Mouse (Mus musculus): ENCODE measurements around the gene Dennd1c.

The Dennd1c gene

GRCm38 (mm10) chr17:57060231-57060801 lies 18.0 kb downstream of the Dennd1c start:
- in situ Hi-C loops (cut with MboI; ENCODE audit: low pct_unique_long_range_greater_than_20kb in 1 of 2, low sequenced_read_pairs in 2 of 2, unreplicated experiment in 1 of 2): no loop called here

- in situ Hi-C loops (cut with MboI; ENCODE audit: low pct_unique_long_range_greater_than_20kb in 1 of 2, low sequenced_read_pairs in 2 of 2, unreplicated experiment in 1 of 2): loop anchor here in 1 of 2 experiments (10.0 kb wide), 1 partner anchor 105 kb away; no protein-coding TSS in a partner anchor
Measured at GRCm38 (mm10) chr17:57059486-57059977, 18.8 kb downstream of the Dennd1c start, which contains the start of gene Slc25a23. Gene Slc25a23, minus strand, starts transcription at chr17:57059863.

- in situ Hi-C loops (cut with MboI; ENCODE audit: low pct_unique_long_range_greater_than_20kb in 1 of 2, low sequenced_read_pairs in 2 of 2, unreplicated experiment in 1 of 2): loop anchor here in 1 of 2 experiments (10.0 kb wide), 1 partner anchor 106 kb away; no protein-coding TSS in a partner anchor
Measured at GRCm38 (mm10) chr17:57058891-57059485, 19.3 kb downstream of the Dennd1c start, which contains the start of gene Crb3. Gene Crb3, plus strand, starts transcription at chr17:57059105.

DNA sequence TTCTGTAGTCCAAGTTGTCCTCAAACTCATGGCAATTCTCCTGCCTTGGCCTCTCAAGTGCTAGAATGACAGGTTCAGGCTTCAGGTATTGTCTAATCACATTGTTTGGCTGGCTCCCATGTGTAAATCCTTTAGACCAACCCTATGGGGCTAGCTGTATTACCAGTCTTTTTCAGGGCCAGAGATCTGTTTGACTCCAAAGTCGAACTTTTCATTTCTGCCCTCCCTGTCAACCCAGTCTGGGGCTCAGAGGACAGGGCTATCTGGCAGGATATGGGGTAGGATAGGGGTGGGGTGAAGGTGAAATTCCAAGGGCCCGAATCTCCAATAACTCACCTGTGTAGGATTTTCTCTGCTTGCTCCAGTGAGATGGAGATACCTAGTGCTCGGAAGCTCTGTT lies 22.1 kb downstream of the Dennd1c start:
- in situ Hi-C loops (cut with MboI; ENCODE audit: low pct_unique_long_range_greater_than_20kb in 1 of 2, low sequenced_read_pairs in 2 of 2, unreplicated experiment in 1 of 2): loop anchor here in 1 of 2 experiments (10.0 kb wide), 1 partner anchor 109 kb away; no protein-coding TSS in a partner anchor

DNA sequence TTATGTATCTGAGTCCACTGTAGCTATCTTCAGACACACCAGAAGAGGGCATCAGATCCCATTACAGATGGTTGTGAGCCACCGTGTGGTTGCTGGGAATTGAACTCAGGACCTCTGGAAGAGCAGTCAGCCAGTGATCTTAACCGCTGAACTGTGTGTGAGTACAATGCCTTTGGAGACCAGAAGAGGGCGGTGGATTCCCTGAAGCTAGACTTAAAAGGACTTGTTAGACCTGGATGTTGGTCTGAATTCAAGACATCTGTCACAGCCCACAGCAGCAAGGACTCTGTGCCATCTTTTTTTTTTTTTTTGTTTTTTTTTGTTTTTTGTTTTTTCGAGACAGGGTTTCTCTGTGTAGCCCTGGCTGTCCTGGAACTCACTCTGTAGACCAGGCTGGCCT lies 26.6 kb downstream of the Dennd1c start:
- in situ Hi-C loops (cut with MboI; ENCODE audit: low pct_unique_long_range_greater_than_20kb in 1 of 2, low sequenced_read_pairs in 2 of 2, unreplicated experiment in 1 of 2): loop anchor here in 1 of 2 experiments (10.0 kb wide), 1 partner anchor 113 kb away; no protein-coding TSS in a partner anchor

- in situ Hi-C loops (cut with MboI; ENCODE audit: low pct_unique_long_range_greater_than_20kb in 1 of 2, low sequenced_read_pairs in 2 of 2, unreplicated experiment in 1 of 2): no loop called here
Measured at GRCm38 (mm10) chr17:57048816-57049215, 29.5 kb downstream of the Dennd1c start.

DNA sequence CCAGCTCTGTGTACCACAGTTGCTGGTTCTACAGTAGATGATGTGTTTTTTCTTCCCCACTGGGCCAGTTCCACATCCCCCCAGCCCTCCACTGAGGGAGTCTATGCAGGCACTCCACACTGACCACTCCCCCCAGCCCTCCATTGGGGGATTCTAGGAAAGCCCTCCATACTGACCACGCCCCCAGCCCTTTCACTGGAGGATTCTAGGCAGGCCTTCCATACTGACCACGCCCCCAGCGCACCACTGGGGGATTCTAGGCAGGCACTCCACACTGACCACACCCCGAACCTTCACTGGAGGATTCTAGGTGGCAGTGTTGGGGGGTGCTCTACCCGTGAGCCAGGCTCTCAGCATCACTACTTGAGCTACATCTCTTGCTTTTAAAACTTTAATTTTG lies 30.9 kb downstream of the Dennd1c start:
- in situ Hi-C loops (cut with MboI; ENCODE audit: low pct_unique_long_range_greater_than_20kb in 1 of 2, low sequenced_read_pairs in 2 of 2, unreplicated experiment in 1 of 2): no loop called here

DNA sequence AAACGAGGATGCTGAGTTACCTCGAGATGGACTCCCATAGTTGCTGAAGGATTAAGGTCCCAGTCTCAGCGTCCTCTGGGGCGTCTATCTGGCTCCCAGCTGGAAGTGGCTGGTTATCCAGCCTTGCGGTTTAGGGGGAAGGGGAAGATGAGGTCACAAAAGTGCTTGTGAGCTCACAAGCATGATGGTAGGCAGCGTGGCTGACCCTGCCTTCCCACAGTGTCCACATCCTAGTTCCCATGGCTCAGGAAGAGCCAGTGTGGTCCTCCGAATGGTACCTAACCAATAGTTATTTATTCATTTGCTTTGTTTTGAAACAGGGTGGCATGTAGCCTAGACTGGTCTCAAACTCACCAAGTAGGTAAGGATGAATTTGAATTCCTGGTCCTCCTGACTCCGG lies 36.8 kb downstream of the Dennd1c start, which contains the start of gene Slc25a41:
Gene Slc25a41, minus strand, starts transcription at position 101 of the 400 bp plus-strand sequence.
- in situ Hi-C loops (cut with MboI; ENCODE audit: low pct_unique_long_range_greater_than_20kb in 1 of 2, low sequenced_read_pairs in 2 of 2, unreplicated experiment in 1 of 2): no loop called here

DNA sequence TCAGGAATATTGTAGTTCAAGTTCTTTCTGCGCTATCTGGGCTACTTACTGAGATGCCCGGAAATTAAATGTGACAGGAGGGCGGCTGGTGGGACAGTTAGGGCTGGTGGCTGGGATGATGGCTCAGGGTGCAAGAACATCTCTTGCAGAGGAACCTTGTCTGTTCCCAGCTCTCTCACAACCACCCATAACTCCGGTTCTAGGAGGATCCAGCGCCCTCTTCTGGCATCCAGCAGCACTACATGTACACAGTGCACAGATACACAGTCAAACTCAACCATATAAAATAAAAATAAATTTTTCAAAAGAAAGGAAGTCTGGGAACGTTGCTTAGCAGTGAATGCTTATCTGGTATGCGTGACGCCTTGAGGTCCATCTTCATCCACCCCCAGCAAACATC lies 39.3 kb downstream of the Dennd1c start:
- in situ Hi-C loops (cut with MboI; ENCODE audit: low pct_unique_long_range_greater_than_20kb in 1 of 2, low sequenced_read_pairs in 2 of 2, unreplicated experiment in 1 of 2): no loop called here

GRCm38 (mm10) chr17:57032854-57033253 lies 45.5 kb downstream of the Dennd1c start:
- in situ Hi-C loops (cut with MboI; ENCODE audit: low pct_unique_long_range_greater_than_20kb in 1 of 2, low sequenced_read_pairs in 2 of 2, unreplicated experiment in 1 of 2): no loop called here

DNA sequence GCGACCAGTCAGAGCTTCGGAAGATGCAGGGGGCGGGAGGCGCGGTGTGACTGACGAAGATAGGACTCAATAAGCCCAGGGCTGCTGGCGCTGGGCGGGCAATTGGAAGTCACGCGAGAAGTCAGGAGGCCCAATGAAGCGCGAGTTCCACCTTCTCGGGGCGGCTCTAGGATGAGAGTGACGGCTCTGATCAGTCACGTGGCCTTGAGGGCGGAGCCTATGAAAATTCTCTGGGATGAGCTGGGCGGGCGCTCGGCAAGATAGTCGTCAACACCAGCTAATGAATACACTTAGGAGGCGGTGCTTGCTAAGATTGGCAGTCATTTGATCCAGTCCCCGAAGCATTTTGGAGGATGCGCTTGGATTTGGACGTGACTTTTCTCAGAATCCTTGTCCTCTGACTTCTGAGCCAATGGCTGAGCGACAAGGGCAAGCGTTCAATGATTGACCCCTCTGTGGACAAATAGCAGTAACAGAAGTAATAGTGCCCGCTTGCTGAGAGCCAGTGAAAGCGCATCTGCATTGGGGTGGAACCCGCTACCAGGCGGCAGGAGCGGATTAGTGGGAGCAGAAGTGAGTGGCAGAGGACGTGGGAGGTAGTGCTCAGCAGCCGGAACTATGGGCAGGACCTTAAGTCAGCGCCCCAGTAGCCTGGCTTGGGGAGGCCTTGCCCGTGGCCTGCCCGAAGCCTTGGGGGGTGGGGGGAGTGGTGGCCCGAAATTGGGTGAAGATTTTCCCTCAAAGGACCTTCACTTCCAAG lies 46.5 kb downstream of the Dennd1c start:
- in situ Hi-C loops (cut with MboI; ENCODE audit: low pct_unique_long_range_greater_than_20kb in 1 of 2, low sequenced_read_pairs in 2 of 2, unreplicated experiment in 1 of 2): no loop called here

GRCm38 (mm10) chr17:57030931-57031660 lies 47.2 kb downstream of the Dennd1c start, which contains the start of gene Khsrp:
Gene Khsrp, minus strand, starts transcription at chr17:57031522.
- in situ Hi-C loops (cut with MboI; ENCODE audit: low pct_unique_long_range_greater_than_20kb in 1 of 2, low sequenced_read_pairs in 2 of 2, unreplicated experiment in 1 of 2): no loop called here

DNA sequence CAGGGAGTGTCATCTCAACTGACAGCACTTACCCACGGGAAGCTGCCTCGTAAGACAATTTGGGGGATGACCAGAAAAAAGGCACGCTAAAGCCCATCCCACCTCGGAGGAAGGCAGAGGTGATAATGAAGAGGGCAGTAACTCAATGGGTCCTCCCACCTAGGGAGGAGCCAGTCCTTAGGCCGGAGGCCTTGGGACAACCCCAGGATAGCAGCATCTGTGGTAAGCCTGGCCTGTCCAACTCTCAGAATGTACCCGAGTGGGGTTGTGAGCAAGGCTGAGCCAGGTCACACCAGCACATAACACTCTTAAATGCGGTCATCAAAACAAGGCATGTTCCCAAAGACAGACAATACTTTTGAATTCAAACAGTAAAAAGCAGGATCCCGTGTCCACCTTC lies 48.6 kb downstream of the Dennd1c start:
- in situ Hi-C loops (cut with MboI; ENCODE audit: low pct_unique_long_range_greater_than_20kb in 1 of 2, low sequenced_read_pairs in 2 of 2, unreplicated experiment in 1 of 2): no loop called here

GRCm38 (mm10) chr17:57027471-57027870 lies 50.8 kb downstream of the Dennd1c start:
- in situ Hi-C loops (cut with MboI; ENCODE audit: low pct_unique_long_range_greater_than_20kb in 1 of 2, low sequenced_read_pairs in 2 of 2, unreplicated experiment in 1 of 2): no loop called here

- in situ Hi-C loops (cut with MboI; ENCODE audit: low pct_unique_long_range_greater_than_20kb in 1 of 2, low sequenced_read_pairs in 2 of 2, unreplicated experiment in 1 of 2): no loop called here
Measured at GRCm38 (mm10) chr17:57020960-57021359, 57.4 kb downstream of the Dennd1c start.

DNA sequence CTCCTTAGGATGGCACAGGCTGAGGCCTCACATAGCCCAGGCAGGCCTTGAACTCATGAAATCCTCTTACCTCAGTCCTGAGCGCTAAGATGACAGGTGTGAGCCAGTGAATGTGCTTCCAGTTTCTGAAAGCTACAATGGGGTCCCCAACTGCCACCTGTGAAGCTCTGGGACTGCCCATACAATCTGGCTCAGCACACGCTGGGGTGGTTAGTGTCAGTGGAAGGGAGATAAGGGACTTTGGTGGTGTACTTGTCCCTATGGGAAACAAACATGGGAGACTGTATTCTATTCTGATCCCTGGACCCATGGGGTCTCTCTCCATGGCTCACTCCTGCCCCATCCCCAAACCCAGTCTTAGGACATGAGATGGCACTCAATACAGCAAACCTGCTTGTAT lies 58.6 kb downstream of the Dennd1c start:
- in situ Hi-C loops (cut with MboI; ENCODE audit: low pct_unique_long_range_greater_than_20kb in 1 of 2, low sequenced_read_pairs in 2 of 2, unreplicated experiment in 1 of 2): no loop called here

Measured in mouse embryonic stem cell (cell line).